Mouse (Mus musculus) Muller cell, postnatal 12 days (primary cell): ENCODE measurements around the gene Tmem59l.
"Not testable (repeated sequence)": the region's sequence is repeated elsewhere in the genome, so short reads cannot be mapped to it uniquely, and the experiment has no call there.

Experiments
- DNase-seq: peaks from one replicate; pipeline ENCODE4 v3.0.0-alpha.2; 2015; ENCODE audit errors: inconsistent ontology term

Gene Tmem59l

GRCm38 (mm10) chr8:70486941-70487520 is at the start of gene Tmem59l:
Gene Tmem59l (minus strand): TSS chr8:70487358.
- no peak for DNase-seq

- no peak for DNase-seq
Observed at GRCm38 (mm10) chr8:70535701-70536100, 48.5 kb upstream of the Tmem59l start.

GRCm38 (mm10) chr8:70535221-70535620 is 48.1 kb upstream of the Tmem59l start:
- no peak for DNase-seq

GRCm38 (mm10) chr8:70534281-70534680 is 47.1 kb upstream of the Tmem59l start:
- DNase-seq: no peak

GRCm38 (mm10) chr8:70530314-70530713 is 43.2 kb upstream of the Tmem59l start:
- DNase-seq: no peak

- no peak for DNase-seq
Observed at GRCm38 (mm10) chr8:70529741-70530161, 42.6 kb upstream of the Tmem59l start.

- DNase-seq: no peak
Observed at GRCm38 (mm10) chr8:70529299-70529698, 42.1 kb upstream of the Tmem59l start.

GRCm38 (mm10) chr8:70528182-70528797 is 41.1 kb upstream of the Tmem59l start:
- no peak for DNase-seq

GRCm38 (mm10) chr8:70527512-70528181 is 40.5 kb upstream of the Tmem59l start, which contains the start of the genes Fkbp8 and Kxd1:
Gene Fkbp8 (plus strand): TSS chr8:70527724.
Gene Kxd1 (minus strand): TSS chr8:70527956.
- DNase-seq: peak; percentile 97

- DNase-seq: no peak
Observed at GRCm38 (mm10) chr8:70527111-70527511, 40.0 kb upstream of the Tmem59l start.

GRCm38 (mm10) chr8:70522592-70523403 is 35.6 kb upstream of the Tmem59l start:
- peak; percentile 97 for DNase-seq

GRCm38 (mm10) chr8:70519606-70520005 is 32.4 kb upstream of the Tmem59l start:
- no peak for DNase-seq

- DNase-seq: no peak
Observed at GRCm38 (mm10) chr8:70519043-70519442, 31.9 kb upstream of the Tmem59l start.

GRCm38 (mm10) chr8:70517940-70518643 is 30.9 kb upstream of the Tmem59l start:
- no peak for DNase-seq

GRCm38 (mm10) chr8:70513441-70513840 is 26.3 kb upstream of the Tmem59l start:
- peak; percentile 56 for DNase-seq

- no peak for DNase-seq
Observed at GRCm38 (mm10) chr8:70512253-70512903, 25.2 kb upstream of the Tmem59l start.

- no peak for DNase-seq
Observed at GRCm38 (mm10) chr8:70511770-70512169, 24.6 kb upstream of the Tmem59l start.

GRCm38 (mm10) chr8:70511174-70511573 is 24.0 kb upstream of the Tmem59l start:
- not testable (repeated sequence) for DNase-seq

GRCm38 (mm10) chr8:70510228-70510915 is 23.2 kb upstream of the Tmem59l start, which contains the start of gene Uba52:
Gene Uba52 (minus strand): TSS chr8:70510801.
- peak; percentile 97 for DNase-seq

- no peak for DNase-seq
Observed at GRCm38 (mm10) chr8:70509281-70509952, 22.3 kb upstream of the Tmem59l start.
